Mouse (Mus musculus) stomach, postnatal 0 days (tissue): ENCODE data around the gene Gabpa. TPM values are rescaled to one million over a fixed set of nuclear protein-coding genes. Genes with fewer than 3 reads are reported as not detected.

Experiments
- ATAC-seq: fragments of 200-750 bp; cut with Nextera tagmentation; 2 replicates; pipeline ENCODE4 v1.8.0; 2017; ENCODE audit not compliant: low FRiP score, low TSS enrichment
- DNase-seq: peaks from one replicate; pipeline ENCODE4 v3.0.0-alpha.2; 2016; ENCODE audit warnings: low spot score
- H3K27ac ChIP-seq: fragments of 300-500 bp; sonication (generic); replicated peaks from 2 replicates; pipeline ENCODE4 v1.5.1; 2014; ENCODE audit warnings: mild to moderate bottlenecking, control low read depth
- H3K27me3 ChIP-seq: fragments of 300-500 bp; sonication (generic); 2 replicates; pipeline ENCODE4 v1.6.1; 2014; ENCODE audit warnings: low read length; ENCODE audit not compliant: control insufficient read depth, insufficient read depth
- H3K36me3 ChIP-seq: fragments of 300-500 bp; sonication (generic); 2 replicates; pipeline ENCODE4 v1.6.1; 2014; ENCODE audit warnings: low read length, mixed read lengths; ENCODE audit not compliant: control insufficient read depth, insufficient read depth
- H3K4me1 ChIP-seq: fragments of 300-500 bp; sonication (generic); replicated peaks from 2 replicates; pipeline ENCODE4 v1.6.1; 2014; ENCODE audit warnings: antibody characterized with exemption; ENCODE audit not compliant: control insufficient read depth, insufficient read depth
- H3K4me2 ChIP-seq: fragments of 300-500 bp; sonication (generic); replicated peaks from 2 replicates; pipeline ENCODE4 v1.6.1; 2014; ENCODE audit warnings: low read depth, mild to moderate bottlenecking, control low read depth, moderate library complexity
- H3K4me3 ChIP-seq: fragments of 300-500 bp; sonication (generic); 2 replicates; pipeline ENCODE4 v1.5.1; 2014; ENCODE audit warnings: low read depth, low read length, control low read depth
- H3K9ac ChIP-seq: fragments of 300-500 bp; sonication (generic); 2 replicates; pipeline ENCODE4 v1.6.1; 2014; ENCODE audit warnings: mild to moderate bottlenecking, low read length, control low read depth, mixed read lengths
- H3K9me3 ChIP-seq: fragments of 300-500 bp; sonication (generic); 2 replicates; pipeline ENCODE4 v1.6.1; 2016; ENCODE audit warnings: low read length; ENCODE audit not compliant: control insufficient read depth
- CTCF ChIP-seq: IDR thresholded peaks from 2 replicates; pipeline ENCODE4 v1.5.1; 2016; ENCODE audit warnings: antibody characterized with exemption, low read depth, mild to moderate bottlenecking, moderate library complexity
- EP300 ChIP-seq: optimal IDR thresholded peaks from 2 replicates; pipeline ENCODE3; 2016; ENCODE audit warnings: antibody characterized with exemption
- WGBS: fragments of 180-500 bp; shearing (Covaris S2); extraction: QIAGEN DNeasy Blood & Tissue Kit; methylation state at CpG from one replicate; pipeline ENCODE4 v1.1.7; 2014; 5-methylcytosine and 5-hydroxymethylcytosine counted together
- polyA plus RNA-seq: library from polyadenylated mRNA; unstranded; fragments of >200 nt; fragmentation: Nextera tagmentation; extraction: Ambion mirVana; gene quantifications from 2 replicates; pipeline ENCODE4 v1.2.1, GENCODE M21; 2015

Gabpa gene
- polyA plus RNA-seq, 1 experiment from 2014 or later, result 11.1 TPM

- WGBS, result 73% methylated on average over 8 of the region's 8 CpGs
- DNase-seq (no peak), ATAC-seq (no peak)
- H3K4me2 ChIP-seq, result no peak overlapping the region
- H3K9ac ChIP-seq, result no peak overlapping the region
- H3K4me1 ChIP-seq, result no peaks in the 10 kb centered on the region
- no peak overlapping the region for H3K27ac ChIP-seq
- no peaks in the 10 kb centered on the region for H3K27me3 ChIP-seq
- no peak overlapping the region for H3K4me3 ChIP-seq
- no peak for TF ChIP-seq EP300
- TF ChIP-seq CTCF, result no peak
- no peaks in the 10 kb centered on the region for H3K36me3 ChIP-seq
- H3K9me3 ChIP-seq, result no peaks in the 10 kb centered on the region
These were observed 20.9 kb upstream of the Gabpa start for GRCm38 (mm10) chr16:84813852-84814251.

- whole genome bisulfite sequencing, result 71% methylated on average over 8 of the region's 8 CpGs
- no peak overlapping the region for H3K9ac ChIP-seq
- no peak overlapping the region for H3K4me2 ChIP-seq
- TF ChIP-seq EP300, result no peak
- TF ChIP-seq CTCF, result no peak
- no peaks in the 10 kb centered on the region for H3K4me1 ChIP-seq
- H3K27ac ChIP-seq, result no peak overlapping the region
- no peak for DNase-seq
- H3K27me3 ChIP-seq, result no peaks in the 10 kb centered on the region
- H3K9me3 ChIP-seq, result no peaks in the 10 kb centered on the region
- no peak for ATAC-seq
- no peak overlapping the region for H3K4me3 ChIP-seq
- no peaks in the 10 kb centered on the region for H3K36me3 ChIP-seq
These were observed 20.2 kb upstream of the Gabpa start for GRCm38 (mm10) chr16:84814511-84814910.

GRCm38 (mm10) chr16:84817423-84817822 lies 17.3 kb upstream of the Gabpa start:
- Histone ChIP-seq H3K4me2 (no peak overlapping the region), H3K9me3 (no peaks in the 10 kb centered on the region), H3K27me3 (no peaks in the 10 kb centered on the region), H3K27ac (no peak overlapping the region), H3K36me3 (no peaks in the 10 kb centered on the region), H3K4me3 (no peak overlapping the region), H3K4me1 (no peaks in the 10 kb centered on the region), H3K9ac (no peak overlapping the region)
- 33% methylated on average over 7 of the region's 7 CpGs for WGBS
- ATAC-seq (no peak), DNase-seq (no peak)
- peak; percentile 80 for TF ChIP-seq CTCF
- no peak for TF ChIP-seq EP300

- ATAC-seq (peak; percentile 95), DNase-seq (peak; percentile 65)
- TF ChIP-seq CTCF, result no peak
- TF ChIP-seq EP300, result no peak
- H3K27ac ChIP-seq, result no peak overlapping the region; the same call in 1 of the 2 replicates
- no peak overlapping the region for H3K4me2 ChIP-seq
- no peak overlapping the region for H3K4me3 ChIP-seq
- no peak overlapping the region for H3K9ac ChIP-seq
- no peaks in the 10 kb centered on the region for H3K9me3 ChIP-seq
- H3K27me3 ChIP-seq, result no peaks in the 10 kb centered on the region
- 0 out of 2 replicates have a peak, but pooled peaks cover 2% of the 10 kb centered on the region for H3K4me1 ChIP-seq
- peaks cover 15% of the 10 kb centered on the region for H3K36me3 ChIP-seq
- WGBS, result 47% methylated on average over 6 of the region's 6 CpGs
These were observed 9.7 kb upstream of the Gabpa start for GRCm38 (mm10) chr16:84825009-84825408.

- TF ChIP-seq CTCF (no peak), EP300 (no peak)
- no peaks in the 10 kb centered on the region for H3K4me1 ChIP-seq
- 73% methylated on average over 5 of the region's 5 CpGs for WGBS
- H3K27ac ChIP-seq, result 0 out of 2 replicates have a peak overlapping the region, but pooled peaks have one; percentile 13
- H3K4me3 ChIP-seq, result no peak overlapping the region
- peaks cover 14% of the 10 kb centered on the region for H3K36me3 ChIP-seq
- no peaks in the 10 kb centered on the region for H3K9me3 ChIP-seq
- DNase-seq (no peak), ATAC-seq (no peak)
- H3K4me2 ChIP-seq, result no peak overlapping the region
- no peaks in the 10 kb centered on the region for H3K27me3 ChIP-seq
- H3K9ac ChIP-seq, result no peak overlapping the region
These were observed 3.0 kb upstream of the Gabpa start for GRCm38 (mm10) chr16:84831696-84832095.

GRCm38 (mm10) chr16:84832736-84833135 lies 2.0 kb upstream of the Gabpa start:
- WGBS, result 90% methylated on average over 5 of the region's 5 CpGs
- Histone ChIP-seq H3K9me3 (no peaks in the 10 kb centered on the region), H3K27me3 (no peaks in the 10 kb centered on the region), H3K36me3 (peaks cover 14% of the 10 kb centered on the region), H3K27ac (no peak overlapping the region), H3K4me3 (no peak overlapping the region), H3K4me2 (no peak overlapping the region), H3K4me1 (no peaks in the 10 kb centered on the region), H3K9ac (no peak overlapping the region)
- DNase-seq (no peak), ATAC-seq (no peak)
- TF ChIP-seq CTCF, result no peak
- no peak for TF ChIP-seq EP300
